Mouse (Mus musculus) brain, embryonic 14.5 days (tissue): Measurements from ENCODE around the gene 4930518I15Rik. TPM values are rescaled to one million over a fixed set of nuclear protein-coding genes. Genes with fewer than 3 reads are reported as not detected.

Experiments used
- DNase-seq: peaks from one replicate; pipeline ENCODE4 v3.0.0-alpha.2; 2011; ENCODE audit warnings: low read depth
- CTCF ChIP-seq: fragments of 200-500 bp; IDR thresholded peaks from 2 replicates; pipeline ENCODE4 v1.5.1; 2012; ENCODE audit warnings: inconsistent platforms, mild to moderate bottlenecking, moderate library complexity, borderline replicate concordance; ENCODE audit not compliant: insufficient read depth, insufficient read length; ENCODE audit errors: extremely low read depth
- POLR2A ChIP-seq: fragments of 200-500 bp; IDR thresholded peaks from 2 replicates; pipeline ENCODE4 v1.6.1; 2012; ENCODE audit warnings: mild to moderate bottlenecking, inconsistent platforms, borderline replicate concordance; ENCODE audit not compliant: poor library complexity, insufficient read depth, insufficient read length, severe bottlenecking; ENCODE audit errors: extremely low read depth
- polyA plus RNA-seq: library from polyadenylated mRNA; depleted of rRNA; stranded (reverse); fragments of >200 nt; gene quantifications from 2 replicates; pipeline ENCODE4 v1.2.3, GENCODE M21; 2012

4930518I15Rik gene
- polyA plus RNA-seq, 1 experiment: 4.6 TPM

DNA sequence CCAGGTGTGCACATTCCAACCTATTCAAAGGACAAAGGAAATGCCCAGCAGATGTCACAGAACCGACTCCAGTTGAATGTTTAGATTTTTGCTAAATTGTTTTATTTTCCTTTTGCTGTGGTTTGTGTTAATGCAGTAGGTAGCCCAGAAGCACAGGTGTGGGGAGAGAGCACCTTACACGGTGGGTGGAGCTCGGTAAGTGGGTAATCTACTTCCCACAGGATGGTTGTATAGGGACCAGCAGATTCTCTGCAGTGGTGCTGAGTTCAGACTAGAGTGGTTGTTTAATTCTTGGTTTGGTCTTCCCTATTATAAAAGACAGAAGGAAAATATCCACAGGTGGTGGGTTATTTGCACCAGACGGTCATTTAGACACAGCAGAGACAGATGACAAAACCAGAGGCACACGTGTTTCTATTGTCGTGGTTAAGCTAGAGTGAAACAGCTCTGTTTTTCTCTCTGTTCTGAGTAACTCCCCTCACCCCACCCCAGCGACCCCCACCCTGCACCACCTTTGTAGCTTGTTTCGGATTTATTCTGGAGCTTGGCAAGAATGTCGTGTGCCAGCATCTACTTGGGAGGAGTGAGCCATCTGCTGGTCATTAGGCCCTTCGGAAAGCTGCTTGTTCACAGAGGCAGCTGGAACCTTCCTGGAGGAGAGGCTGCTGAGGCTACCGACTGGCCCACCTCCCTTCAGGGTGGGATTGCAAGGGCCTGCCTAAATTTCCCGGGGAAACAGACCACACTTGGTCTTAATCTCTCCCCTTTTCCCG is 3.6 kb downstream of the 4930518I15Rik start:
- peak; percentile 86 for DNase-seq
- TF ChIP-seq CTCF: peak; percentile 49; the same call in 1 of the 2 replicates

DNA sequence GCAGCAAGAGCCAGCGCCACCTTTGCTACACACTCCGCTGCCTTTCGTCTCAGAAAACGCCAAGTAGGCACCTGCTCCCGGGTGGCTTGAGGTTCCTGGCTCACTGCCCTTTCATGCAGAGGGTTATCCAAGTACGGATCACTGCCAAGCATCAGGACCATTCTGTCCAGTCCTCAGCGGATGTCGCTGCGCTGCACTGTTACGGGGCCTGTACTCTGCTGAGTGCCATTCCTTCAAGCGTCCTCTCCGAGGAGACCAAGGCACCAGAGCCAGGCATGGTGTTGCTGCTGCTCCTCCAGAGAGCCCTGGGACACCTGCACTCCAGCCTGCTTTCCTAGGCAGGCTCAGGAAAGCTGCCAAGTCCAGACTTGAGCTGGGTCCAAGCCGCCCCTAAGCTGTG is 4.2 kb downstream of the 4930518I15Rik start:
- DNase-seq: peak; percentile 24

DNA sequence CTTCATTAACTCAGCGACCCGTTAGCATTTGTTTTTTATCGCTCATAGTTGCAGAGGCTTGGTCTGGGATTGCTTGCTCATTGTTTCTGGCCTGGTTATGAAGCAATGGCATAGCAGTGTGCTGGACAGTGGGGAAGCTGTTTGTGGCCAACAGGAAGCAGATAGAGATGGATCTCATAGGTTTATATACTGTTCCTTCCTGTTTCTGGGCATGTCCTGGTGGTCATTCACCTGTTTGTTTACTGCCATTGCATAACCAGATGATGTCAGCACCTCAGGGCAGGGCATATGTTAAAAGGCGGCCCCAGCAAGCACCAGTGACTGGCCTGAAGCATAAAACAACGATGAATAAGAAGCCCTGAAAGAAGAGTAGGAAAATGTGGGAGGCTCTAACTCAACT is 7.2 kb downstream of the 4930518I15Rik start:
- DNase-seq: no peak
- no peak for TF ChIP-seq CTCF
- TF ChIP-seq POLR2A: no peak

DNA sequence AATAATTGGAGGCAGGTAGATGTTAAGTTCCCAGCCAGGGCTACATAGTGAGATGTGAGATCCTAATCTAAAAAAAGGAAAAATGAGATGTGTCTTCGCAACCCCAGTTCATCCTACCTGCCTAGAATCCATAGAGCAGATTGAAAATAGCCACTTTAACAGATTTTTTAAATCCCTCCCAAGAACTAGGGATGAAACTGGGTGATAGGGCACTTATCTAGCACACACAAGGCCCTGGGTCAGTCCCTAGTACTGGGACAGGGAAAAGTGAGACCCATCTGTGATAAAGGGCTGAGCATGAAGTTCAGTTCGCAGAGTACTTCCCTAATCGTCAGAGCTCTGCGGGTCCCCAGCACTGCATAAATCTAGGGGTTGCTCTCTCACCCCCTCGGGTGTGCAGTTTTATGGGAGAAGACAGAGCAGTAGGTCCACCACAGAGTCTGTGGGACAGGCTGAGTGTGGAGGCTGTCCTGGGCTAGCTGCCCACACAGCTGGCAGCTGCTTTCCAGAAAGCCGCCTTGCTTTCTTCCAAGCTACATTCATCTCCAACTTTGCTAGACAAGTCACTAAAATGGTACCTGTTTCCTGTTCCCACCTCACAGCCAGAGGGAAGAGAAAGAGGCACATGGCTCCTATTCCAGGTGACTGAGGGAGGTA is 9.1 kb downstream of the 4930518I15Rik start:
- DNase-seq: no peak
- TF ChIP-seq CTCF: no peak
- TF ChIP-seq POLR2A: no peak

DNA sequence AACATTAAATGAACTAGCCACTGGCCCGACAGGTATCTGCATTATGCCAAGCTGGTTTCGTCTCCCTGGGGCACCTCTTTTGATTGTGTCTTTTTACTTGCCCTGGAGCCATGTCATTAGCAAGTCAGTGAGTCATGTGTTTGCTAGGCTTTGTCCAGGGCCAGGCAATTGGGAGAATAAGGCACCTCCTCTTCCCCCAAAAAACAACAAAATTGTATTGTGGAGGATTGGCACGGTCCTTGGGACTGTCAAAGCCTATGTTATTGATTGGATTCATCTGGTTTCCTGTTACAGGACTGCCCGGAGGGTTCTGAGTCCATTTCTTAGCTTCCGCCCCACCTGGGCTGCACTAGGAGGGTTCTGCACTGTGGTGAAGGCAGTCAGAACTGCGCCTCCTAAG is 10.1 kb downstream of the 4930518I15Rik start:
- peak; percentile 19 for DNase-seq
- TF ChIP-seq POLR2A (no peak), CTCF (no peak)

DNA sequence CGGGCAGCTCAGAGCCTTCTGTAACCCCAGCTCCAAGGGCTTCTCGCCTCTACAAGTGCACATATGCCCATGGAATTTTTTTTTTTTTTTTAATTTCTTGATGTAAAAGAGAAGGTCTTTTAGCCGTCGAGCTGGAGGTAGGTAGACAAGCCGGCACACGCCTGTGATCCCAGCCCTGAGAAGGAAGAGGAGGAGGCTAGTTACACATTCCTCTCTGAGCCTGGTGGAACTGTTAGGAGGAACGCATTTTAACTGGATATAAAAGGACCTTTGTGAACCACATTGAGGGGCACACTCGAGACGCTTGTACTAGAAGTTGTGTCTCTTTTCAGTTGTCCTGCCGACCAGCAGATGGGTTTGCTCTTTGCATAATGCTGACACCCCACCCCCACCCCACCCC is 13.0 kb downstream of the 4930518I15Rik start:
- no peak for TF ChIP-seq POLR2A
- no peak for TF ChIP-seq CTCF
- DNase-seq: peak; percentile 43

DNA sequence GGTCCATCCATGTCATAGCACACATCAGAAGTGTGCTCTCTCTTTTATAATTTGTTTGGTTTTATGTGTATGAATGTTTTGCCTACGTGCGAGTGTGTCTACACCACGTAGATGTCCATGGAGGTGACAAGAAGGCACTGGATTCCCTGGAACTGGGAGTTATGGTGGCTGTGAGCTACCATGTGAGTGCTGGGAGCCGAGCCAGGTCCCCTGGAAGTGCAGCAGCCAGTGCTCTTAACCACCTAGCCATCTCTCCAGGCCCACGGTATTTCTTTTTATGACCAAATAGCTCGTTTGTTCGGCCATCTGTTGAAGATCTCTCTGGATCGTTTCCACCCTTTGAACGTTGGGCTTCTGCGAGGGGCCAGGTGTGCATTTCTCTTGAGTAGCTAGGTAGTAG is 14.4 kb downstream of the 4930518I15Rik start:
- peak; percentile 24 for DNase-seq
- TF ChIP-seq CTCF (no peak), POLR2A (no peak)

DNA sequence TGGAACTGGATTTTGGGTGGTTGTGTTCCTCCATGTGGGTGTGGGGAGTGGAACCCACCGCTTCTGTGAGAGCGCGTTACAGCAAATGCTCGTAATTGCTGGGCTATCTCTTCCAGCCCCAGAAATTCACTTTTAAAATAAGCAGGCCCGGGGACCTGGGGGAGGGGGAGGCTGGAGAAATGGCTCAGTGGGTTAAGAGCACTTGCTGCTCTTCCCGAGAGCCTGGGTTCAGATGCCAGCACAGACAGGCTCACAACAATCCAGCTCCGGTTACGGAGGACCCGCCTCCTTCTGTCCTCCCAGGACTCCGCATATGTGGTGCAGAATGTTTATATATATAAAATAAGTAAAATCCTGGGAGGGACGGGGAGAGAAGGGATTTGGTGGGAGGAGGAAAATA is 15.0 kb downstream of the 4930518I15Rik start:
- TF ChIP-seq POLR2A (no peak), CTCF (no peak)
- peak; percentile 37 for DNase-seq

DNA sequence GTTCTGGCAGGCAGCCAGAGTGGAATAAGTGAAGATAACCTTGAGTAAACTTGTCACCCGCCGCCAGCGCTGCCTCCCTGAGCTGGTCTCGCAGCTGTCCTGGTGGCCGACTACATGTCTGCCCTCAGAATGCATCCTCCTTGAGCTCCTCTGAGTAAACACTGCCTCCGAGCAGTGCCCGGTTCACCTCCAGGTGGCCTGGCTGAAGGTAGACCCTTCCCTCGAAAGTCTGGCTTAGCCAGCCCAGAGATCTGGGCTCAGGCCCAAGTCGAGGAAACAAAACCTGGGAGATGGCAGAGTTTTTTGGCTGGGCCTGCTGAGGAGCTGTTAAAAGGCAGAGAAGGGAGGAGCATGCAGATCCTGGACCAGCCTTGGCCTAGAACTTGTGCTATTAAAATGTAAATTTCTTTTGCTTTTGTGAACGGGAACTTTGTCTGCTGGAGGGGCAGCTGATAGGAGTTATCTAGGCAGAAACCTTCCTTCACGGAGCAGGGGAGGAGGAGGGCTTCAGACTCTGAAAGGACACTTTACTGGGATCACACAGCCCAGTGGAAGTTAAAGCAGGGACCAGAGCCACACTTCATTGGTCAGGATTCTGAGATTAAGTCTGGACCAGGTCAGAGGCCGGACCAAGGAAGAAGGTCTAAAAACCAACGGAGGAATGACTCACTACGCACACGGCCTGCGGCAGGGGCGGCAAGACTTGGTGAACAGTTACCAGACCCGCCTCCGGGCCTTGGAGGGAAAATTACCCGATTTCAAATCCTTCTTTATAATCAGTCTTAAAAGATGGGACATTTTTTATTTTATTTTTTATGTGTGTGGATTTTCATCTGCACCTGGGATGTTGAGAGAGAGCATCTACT is 15.7 kb downstream of the 4930518I15Rik start:
- peak; percentile 93 for DNase-seq

DNA sequence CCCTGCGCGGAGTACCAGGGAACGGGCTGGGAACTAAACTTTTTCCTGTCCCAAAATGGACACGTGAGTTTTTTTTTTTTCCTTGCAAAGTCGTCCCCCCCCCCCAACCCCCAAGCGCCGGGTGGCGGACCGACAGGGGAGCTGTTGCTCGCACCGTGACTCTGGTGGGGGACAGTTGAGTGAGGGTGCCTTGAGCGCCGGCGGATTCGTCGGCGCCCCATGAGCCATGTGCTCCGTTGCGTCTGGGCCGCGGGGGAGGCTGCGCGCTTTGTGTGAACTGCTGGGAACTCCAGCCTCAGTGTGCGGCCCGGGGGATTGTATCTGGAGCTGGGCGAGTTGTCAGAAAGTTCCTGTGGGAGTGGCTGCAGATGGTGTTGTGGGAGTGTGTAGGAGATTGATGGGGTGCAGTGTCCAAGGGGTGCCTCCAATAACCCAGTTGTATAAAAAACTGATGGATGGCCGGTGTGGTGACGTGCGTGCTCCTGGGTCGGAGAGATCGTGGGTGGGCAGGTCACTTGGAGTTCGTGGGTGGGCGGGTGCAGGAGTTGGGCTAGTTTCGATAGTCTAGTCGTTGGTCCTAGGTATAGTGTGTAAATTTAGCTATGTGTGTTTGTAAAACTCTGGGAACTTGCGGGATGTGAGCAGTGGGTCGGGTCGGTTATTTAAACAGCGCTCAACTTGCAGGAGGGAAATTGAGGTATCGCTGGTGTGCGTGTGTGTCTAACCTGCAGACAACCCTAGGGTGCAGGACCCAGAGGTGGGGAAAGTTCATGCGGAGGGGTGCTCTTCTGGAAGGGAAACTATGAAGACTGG is 16.5 kb downstream of the 4930518I15Rik start:
- TF ChIP-seq CTCF (no peak), POLR2A (0 out of 2 replicates have a peak, but pooled peaks have one; percentile 1)
- DNase-seq: peak; percentile 73

More for the DNA sequence above, 15.7 kb downstream of the 4930518I15Rik start:
- no peak for TF ChIP-seq CTCF
- TF ChIP-seq POLR2A: no peak
